Mouse (Mus musculus) retina, embryonic 14.5 days (tissue): ENCODE data around the gene Paqr8.

Experiments
- DNase-seq: peaks from one replicate; pipeline ENCODE4 v3.0.0-alpha.2; 2015; ENCODE audit warnings: low spot score

Paqr8 gene

DNA sequence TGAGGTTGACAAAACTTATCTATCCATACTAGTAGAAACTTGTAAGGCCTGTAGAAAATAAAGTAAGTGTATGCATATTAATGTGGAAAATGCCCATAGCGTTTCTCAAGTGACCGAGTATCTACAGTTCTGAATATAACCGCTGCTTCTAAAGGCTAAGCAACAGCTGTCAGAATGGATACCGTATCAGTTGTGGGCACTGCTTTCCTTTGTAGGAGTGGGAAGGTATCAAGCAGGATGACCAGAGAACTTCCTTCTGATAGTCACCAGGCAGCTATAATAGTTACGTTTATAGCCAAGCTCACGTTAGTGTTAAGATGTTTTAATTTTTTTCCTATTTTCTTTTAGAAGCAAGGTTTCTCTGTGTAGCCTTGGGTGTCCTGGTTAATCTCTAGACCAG, 83.0 kb downstream of the Paqr8 start:
- DNase-seq: no peak

DNA sequence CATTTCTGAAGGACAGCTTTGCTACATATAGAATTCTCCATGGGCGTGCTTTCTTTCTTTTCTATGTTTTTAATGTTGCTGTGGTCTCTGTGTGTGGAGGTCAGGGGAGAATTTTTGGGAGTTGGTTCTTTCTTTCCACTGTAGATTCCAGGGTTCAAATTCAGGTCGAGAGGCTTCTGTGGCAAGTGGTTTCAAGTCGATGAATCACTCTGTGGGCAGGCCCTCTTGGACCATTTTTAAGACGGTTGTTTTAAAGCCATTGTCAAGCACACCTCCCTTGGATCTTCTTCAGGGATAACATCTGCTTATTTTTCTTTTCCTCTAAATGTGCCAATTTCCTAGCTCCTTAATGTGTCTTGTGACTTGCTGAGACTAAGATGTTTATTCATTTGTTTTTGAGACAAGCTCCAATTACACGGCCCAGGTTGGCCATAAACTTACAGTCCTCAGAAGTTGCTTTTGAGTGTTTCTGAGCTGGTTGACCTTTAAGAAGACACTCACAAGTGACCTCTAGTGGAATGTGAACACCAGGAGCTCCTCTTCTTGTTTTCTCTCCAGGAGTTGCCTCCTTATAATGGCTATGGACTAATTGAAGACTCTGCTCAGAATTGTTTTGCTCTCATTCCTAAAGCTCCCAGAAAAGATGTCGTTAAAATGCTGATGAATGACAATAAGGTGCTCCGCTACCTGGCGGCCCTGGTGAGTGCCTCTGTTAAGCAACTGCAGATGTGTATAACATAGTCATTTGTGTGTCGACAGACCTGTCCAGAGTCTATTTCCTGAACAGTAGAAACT, 84.1 kb downstream of the Paqr8 start:
- DNase-seq: no peak

DNA sequence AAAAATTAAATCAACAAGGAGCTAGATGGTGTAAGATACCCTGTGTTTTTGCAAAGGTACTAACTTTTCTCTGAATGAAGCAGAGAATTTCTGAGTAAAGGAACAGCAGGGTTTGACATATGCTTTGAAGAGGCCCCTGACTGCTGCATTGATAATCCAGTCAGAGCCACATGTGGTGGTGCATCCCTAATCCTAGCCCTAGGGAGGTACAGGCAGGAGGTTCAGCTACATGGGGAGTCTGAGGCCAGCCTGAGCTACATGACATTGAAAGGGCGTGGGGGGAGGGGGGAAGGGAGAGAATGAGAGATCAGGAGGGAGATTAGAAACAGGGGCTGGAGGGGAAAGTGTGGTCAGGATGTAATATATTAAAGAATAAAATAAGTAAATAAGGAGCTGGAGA, 90.1 kb downstream of the Paqr8 start:
- no peak for DNase-seq

DNA sequence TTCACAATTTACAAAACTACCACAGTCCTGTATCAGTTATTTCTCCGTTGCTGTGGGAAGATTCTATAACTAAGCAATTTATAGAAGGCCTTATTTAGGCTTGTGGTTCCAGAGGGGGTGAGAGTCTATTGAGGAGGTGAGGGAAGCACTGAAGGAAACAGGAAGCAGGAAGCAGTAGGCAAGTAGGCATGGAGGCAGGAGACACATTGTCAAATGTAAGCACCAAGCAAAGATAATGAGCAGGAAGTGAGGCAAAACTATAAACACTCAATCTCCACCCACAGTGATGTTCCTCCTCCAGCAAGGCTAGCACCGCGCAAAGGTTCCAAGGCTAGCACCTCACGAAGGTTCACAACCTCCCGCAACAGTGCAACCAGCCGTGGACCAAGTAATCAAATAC, 91.4 kb downstream of the Paqr8 start:
- DNase-seq: no peak

DNA sequence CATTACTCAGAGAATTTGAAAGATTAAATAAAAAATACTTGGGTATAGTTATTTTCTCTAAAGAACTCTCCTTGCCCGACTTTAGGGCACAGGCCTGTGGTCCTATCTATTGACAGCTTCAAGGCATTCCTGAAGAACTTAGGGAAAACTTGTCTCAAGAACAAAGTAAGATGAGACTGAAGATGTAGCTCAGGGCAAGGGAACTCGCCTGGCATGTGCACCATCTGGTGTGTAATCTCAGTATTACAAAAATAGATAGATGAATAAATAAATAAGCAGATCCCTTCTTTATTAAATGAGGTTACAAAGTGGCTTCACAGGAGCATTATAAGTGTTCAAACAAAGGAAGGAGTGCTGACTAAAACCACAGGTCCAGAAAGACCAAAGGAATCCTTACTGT, 93.7 kb downstream of the Paqr8 start:
- no peak for DNase-seq

DNA sequence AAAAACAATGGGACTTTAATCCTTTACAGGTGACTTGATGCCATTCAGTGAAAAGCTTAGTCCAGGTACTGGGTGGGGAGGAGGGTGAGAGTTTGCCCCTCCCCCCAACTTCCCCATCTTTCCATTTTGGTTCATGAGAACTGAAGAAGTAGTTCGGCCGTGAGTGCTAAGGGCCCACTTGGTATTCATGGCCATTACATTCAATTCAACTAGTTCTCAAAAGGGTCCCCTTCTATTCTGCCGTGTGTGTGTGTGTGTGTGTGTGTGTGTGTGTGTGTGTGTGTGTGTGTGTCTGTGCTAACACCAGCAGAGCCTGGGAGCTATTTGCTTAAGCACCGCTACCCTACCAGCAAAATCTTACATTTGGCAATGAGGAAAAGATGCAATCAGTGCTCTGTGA, 94.2 kb downstream of the Paqr8 start:
- DNase-seq: no peak

DNA sequence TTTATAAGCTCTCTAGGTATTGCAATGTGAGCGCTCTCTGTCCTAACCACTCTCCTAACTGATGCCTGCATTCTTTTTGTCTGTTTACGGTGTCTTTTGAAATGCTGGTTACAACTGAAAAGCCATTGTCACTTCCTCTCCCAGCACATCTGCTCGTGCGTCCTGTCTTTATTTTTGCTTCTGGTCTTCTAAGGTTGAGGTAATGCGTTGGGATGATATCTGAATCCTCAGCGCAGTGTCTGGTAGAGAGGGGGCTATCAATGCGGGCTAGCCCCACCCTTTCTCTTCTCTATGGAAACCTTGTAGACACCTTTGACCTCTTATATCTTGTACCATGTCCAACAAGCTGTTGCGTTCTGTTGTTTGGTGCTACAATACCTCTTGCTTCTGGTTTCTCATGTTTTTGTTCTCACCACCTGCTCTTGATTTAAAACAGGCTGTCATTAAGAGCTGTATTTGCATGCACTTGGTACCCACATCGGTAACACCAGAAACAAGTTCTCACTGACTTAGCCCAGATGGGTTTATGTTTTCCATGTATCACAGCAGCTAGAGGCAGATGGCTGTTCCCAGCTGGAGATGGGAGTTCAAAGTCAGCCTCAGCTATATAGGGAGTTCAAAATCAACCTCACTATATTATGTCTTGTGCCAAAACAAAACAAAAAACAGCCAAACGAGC, 96.1 kb downstream of the Paqr8 start:
- DNase-seq: no peak
